Mouse (Mus musculus): ENCODE data around the gene Tbc1d32. TPM values are rescaled to one million over a fixed set of nuclear protein-coding genes. Genes with fewer than 3 reads are reported as not detected.
A peak's percentile ranks its signal among the peaks of the same experiment; 100 is the strongest.

Gene Tbc1d32
- polyA plus RNA-seq, 1 experiment: 1.6 TPM

GRCm38 (mm10) chr10:56089714-56090113 is 138.8 kb downstream of the Tbc1d32 start:
- no peak for DNase-seq
- H3K4me3 ChIP-seq (replicated peaks; ENCODE audit: extremely low read depth, low read depth, low read length): no peak overlapping the region
- whole genome bisulfite sequencing: 74% methylated on average over 4 of the region's 4 CpGs
- TF ChIP-seq CTCF (IDR thresholded peaks at IDR 0.05; ENCODE audit: insufficient read depth, low read length) (no peak), POLR2A (IDR thresholded peaks at IDR 0.05; ENCODE audit: borderline replicate concordance, extremely low read depth, low read depth, low read length) (no peak)
- no peaks in the 10 kb centered on the region for H3K4me1 ChIP-seq (ENCODE audit: control insufficient read depth, insufficient read depth, low read length)

GRCm38 (mm10) chr10:56062746-56063145 is 165.7 kb downstream of the Tbc1d32 start:
- DNase-seq: no peak
- no peaks in the 10 kb centered on the region for H3K4me1 ChIP-seq (ENCODE audit: control insufficient read depth, insufficient read depth, low read length)
- WGBS: 90% methylated on average over 2 of the region's 2 CpGs
- H3K4me3 ChIP-seq (replicated peaks; ENCODE audit: extremely low read depth, low read depth, low read length): no peak overlapping the region
- TF ChIP-seq POLR2A (IDR thresholded peaks at IDR 0.05; ENCODE audit: borderline replicate concordance, extremely low read depth, low read depth, low read length) (no peak), CTCF (IDR thresholded peaks at IDR 0.05; ENCODE audit: insufficient read depth, low read length) (no peak)

GRCm38 (mm10) chr10:56061238-56061830 is 167.2 kb downstream of the Tbc1d32 start:
- H3K4me3 ChIP-seq (replicated peaks; ENCODE audit: extremely low read depth, low read depth, low read length): no peak overlapping the region
- H3K4me1 ChIP-seq (ENCODE audit: control insufficient read depth, insufficient read depth, low read length): no peaks in the 10 kb centered on the region
- no peak for DNase-seq
- no peak for TF ChIP-seq POLR2A (IDR thresholded peaks at IDR 0.05; ENCODE audit: borderline replicate concordance, extremely low read depth, low read depth, low read length)
- TF ChIP-seq CTCF (IDR thresholded peaks at IDR 0.05; ENCODE audit: insufficient read depth, low read length): no peak
- 96% methylated on average over 2 of the region's 2 CpGs for WGBS

DNA sequence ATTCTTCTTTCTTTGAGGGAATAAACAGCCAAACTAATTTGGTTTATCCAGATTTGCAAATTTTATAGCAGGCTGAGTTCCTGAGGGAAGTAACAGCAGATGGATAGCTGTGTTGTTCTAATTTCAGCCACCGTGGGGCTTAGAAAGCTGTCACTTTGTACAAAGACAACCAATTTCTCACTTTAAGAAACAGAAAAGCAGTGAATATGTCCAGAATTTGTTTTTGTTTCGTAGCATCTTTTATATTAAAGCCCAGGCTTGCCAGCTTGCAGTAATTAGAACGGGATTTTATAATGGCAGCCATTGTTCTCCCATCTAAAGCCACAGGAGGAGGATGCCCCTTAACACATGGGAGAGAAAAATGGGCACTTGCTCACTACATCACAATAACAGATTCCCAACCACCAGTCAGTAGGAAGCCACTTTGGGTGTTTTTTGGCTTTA is 169.5 kb downstream of the Tbc1d32 start:
- Histone ChIP-seq H3K4me1 (ENCODE audit: control insufficient read depth, insufficient read depth, low read length) (no peaks in the 10 kb centered on the region), H3K4me3 (replicated peaks; ENCODE audit: extremely low read depth, low read depth, low read length) (no peak overlapping the region)
- no peak for TF ChIP-seq POLR2A (IDR thresholded peaks at IDR 0.05; ENCODE audit: borderline replicate concordance, extremely low read depth, low read depth, low read length)
- WGBS: 80% methylated on average over 3 of the region's 3 CpGs
- no peak for DNase-seq

GRCm38 (mm10) chr10:56025400-56025799 is 203.1 kb downstream of the Tbc1d32 start:
- DNase-seq: no peak
- TF ChIP-seq CTCF (IDR thresholded peaks at IDR 0.05; ENCODE audit: insufficient read depth, low read length) (no peak), POLR2A (IDR thresholded peaks at IDR 0.05; ENCODE audit: borderline replicate concordance, extremely low read depth, low read depth, low read length) (no peak)
- H3K4me3 ChIP-seq (replicated peaks; ENCODE audit: extremely low read depth, low read depth, low read length): no peak overlapping the region
- no peaks in the 10 kb centered on the region for H3K4me1 ChIP-seq (ENCODE audit: control insufficient read depth, insufficient read depth, low read length)

GRCm38 (mm10) chr10:56024579-56024978 is 203.9 kb downstream of the Tbc1d32 start:
- no peak for DNase-seq
- WGBS: 90% methylated on average over 2 of the region's 2 CpGs
- H3K4me1 ChIP-seq (ENCODE audit: control insufficient read depth, insufficient read depth, low read length): no peaks in the 10 kb centered on the region
- H3K4me3 ChIP-seq (replicated peaks; ENCODE audit: extremely low read depth, low read depth, low read length): no peak overlapping the region
- TF ChIP-seq POLR2A (IDR thresholded peaks at IDR 0.05; ENCODE audit: borderline replicate concordance, extremely low read depth, low read depth, low read length) (no peak), CTCF (IDR thresholded peaks at IDR 0.05; ENCODE audit: insufficient read depth, low read length) (no peak)

DNA sequence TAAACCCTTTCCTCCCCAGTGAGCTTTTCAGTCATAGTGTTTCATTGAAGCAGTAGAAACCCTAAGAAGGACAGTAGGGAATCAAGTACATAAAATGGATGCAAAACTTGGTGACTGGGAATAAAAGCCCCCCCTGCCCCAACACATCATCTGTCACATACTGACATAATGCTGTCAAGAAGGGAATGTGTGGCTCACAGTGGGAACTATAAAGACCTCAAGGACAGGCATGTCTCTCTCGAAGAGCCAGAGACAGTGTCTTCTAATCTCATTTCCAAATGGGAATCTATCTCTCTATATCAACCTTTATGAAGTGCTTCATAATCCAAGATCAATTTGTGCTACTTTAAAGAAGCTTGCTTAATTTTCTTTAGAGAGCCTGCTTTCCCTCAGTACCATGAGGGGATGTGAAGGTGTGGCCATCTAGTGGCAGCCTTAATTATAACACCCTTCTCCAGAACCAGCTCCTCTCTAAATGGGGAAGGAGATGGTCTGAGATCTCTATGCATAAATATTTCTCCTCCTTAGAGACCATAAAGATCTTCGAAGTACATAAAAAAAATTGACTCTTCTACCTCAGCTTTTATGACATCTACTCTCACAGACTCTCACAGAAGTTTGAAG is 248.5 kb downstream of the Tbc1d32 start:
- 24% methylated on average over 2 of the region's 2 CpGs for WGBS
- H3K4me3 ChIP-seq (replicated peaks; ENCODE audit: extremely low read depth, low read depth, low read length): no peak overlapping the region
- DNase-seq: no peak
- no peak for TF ChIP-seq POLR2A (IDR thresholded peaks at IDR 0.05; ENCODE audit: borderline replicate concordance, extremely low read depth, low read depth, low read length)
- peak; percentile 15; the same call in 1 of the 2 replicates for TF ChIP-seq CTCF (IDR thresholded peaks at IDR 0.05; ENCODE audit: insufficient read depth, low read length)
- no peaks in the 10 kb centered on the region for H3K4me1 ChIP-seq (ENCODE audit: control insufficient read depth, insufficient read depth, low read length)

- WGBS: 72% methylated on average over 7 of the region's 7 CpGs
- DNase-seq: no peak
- Histone ChIP-seq H3K4me3 (replicated peaks; ENCODE audit: extremely low read depth, low read depth, low read length) (no peak overlapping the region), H3K4me1 (ENCODE audit: control insufficient read depth, insufficient read depth, low read length) (no peaks in the 10 kb centered on the region)
- TF ChIP-seq CTCF (IDR thresholded peaks at IDR 0.05; ENCODE audit: insufficient read depth, low read length) (no peak), POLR2A (IDR thresholded peaks at IDR 0.05; ENCODE audit: borderline replicate concordance, extremely low read depth, low read depth, low read length) (no peak)
These were observed 250.5 kb downstream of the Tbc1d32 start for GRCm38 (mm10) chr10:55978001-55978400.

Other genes starting within 250 kb of the Tbc1d32 start
- gene Msl3l2, start 121.8 kb downstream of the Tbc1d32 start, polyA plus RNA-seq (2012; rRNA removed): 16.9 and 19.5 TPM in 2 replicates
- gene Gja1, start 148.6 kb upstream of the Tbc1d32 start, polyA plus RNA-seq (2012; rRNA removed): 13.1 and 31.3 TPM in 2 replicates